Mouse (Mus musculus) heart, embryonic 12.5 days (tissue): ENCODE data around the gene Zc3h14. TPM values are rescaled to one million over a fixed set of nuclear protein-coding genes. Genes with fewer than 3 reads are reported as not detected.

ENCODE experiments used
- ATAC-seq: fragments of 200-750 bp; cut with Nextera tagmentation; 2 replicates; pipeline ENCODE4 v1.8.0; 2017; ENCODE audit warnings: moderate TSS enrichment, moderate library complexity; ENCODE audit not compliant: insufficient number of reproducible peaks, low FRiP score
- H3K27ac ChIP-seq: fragments of 300-500 bp; sonication (generic); 2 replicates; pipeline ENCODE4 v1.5.1; 2016; ENCODE audit warnings: mild to moderate bottlenecking, moderate library complexity; ENCODE audit not compliant: poor library complexity, severe bottlenecking
- H3K27me3 ChIP-seq: fragments of 300-500 bp; sonication (generic); replicated peaks from 2 replicates; pipeline ENCODE4 v1.6.1; 2016; ENCODE audit warnings: mild to moderate bottlenecking, moderate library complexity
- H3K36me3 ChIP-seq: fragments of 300-500 bp; sonication (generic); 2 replicates; pipeline ENCODE4 v1.6.1; 2016; ENCODE audit warnings: mild to moderate bottlenecking, moderate library complexity
- H3K4me1 ChIP-seq: fragments of 300-500 bp; sonication (generic); replicated peaks from 2 replicates; pipeline ENCODE4 v1.6.1; 2016; ENCODE audit warnings: mild to moderate bottlenecking
- H3K4me2 ChIP-seq: fragments of 300-500 bp; sonication (generic); 2 replicates; pipeline ENCODE4 v1.6.1; 2016; ENCODE audit warnings: mild to moderate bottlenecking, moderate library complexity
- H3K4me3 ChIP-seq: fragments of 300-500 bp; sonication (generic); 2 replicates; pipeline ENCODE4 v1.5.1; 2016; ENCODE audit warnings: mild to moderate bottlenecking
- H3K9ac ChIP-seq: fragments of 300-500 bp; sonication (generic); 2 replicates; pipeline ENCODE4 v1.6.1; 2016; ENCODE audit warnings: mild to moderate bottlenecking, moderate library complexity
- H3K9me3 ChIP-seq: fragments of 300-500 bp; sonication (generic); replicated peaks from 2 replicates; pipeline ENCODE4 v1.6.1; 2016; ENCODE audit warnings: mild to moderate bottlenecking, moderate library complexity
- WGBS: fragments of 180-500 bp; shearing (Covaris S2); methylation state at CpG from one replicate; pipeline ENCODE4 v1.1.7; 2016; 5-methylcytosine and 5-hydroxymethylcytosine counted together
- polyA plus RNA-seq: library from polyadenylated mRNA; unstranded; fragments of >200 nt; fragmentation: Nextera tagmentation; extraction: Ambion mirVana; gene quantifications from 2 replicates; pipeline ENCODE4 v1.2.1, GENCODE M21; 2016

The Zc3h14 gene
- polyA plus RNA-seq, 1 experiment from 2014 or later: 112 TPM

DNA sequence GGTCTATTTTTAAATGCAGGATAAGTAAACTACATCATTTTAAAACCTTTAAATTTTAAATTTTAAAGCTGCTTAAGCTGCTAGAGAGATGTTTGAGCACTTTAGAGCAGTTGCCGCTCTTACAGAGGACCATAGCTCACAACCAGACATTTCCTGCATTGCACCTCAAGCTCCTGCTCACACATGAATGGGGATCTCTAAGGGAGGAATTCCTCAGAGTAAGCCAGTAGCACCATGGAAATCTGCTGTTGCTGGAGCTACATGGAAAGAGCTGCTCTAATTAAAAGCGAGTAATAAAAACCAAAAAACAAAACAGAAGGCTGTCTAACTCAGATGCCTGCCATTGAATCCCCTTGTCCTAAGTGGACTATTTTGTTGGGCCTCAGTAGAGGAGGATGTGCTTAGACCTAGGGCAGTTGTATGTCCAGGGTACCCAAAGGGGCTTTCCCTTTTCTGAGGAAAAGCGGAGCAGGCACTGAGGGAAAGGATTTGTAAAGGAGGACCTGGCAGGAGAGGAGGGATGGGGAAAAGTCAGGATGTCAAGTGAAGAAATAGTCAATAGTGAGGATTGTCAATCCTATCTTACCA, 49.1 kb downstream of the Zc3h14 start:
- Histone ChIP-seq H3K4me1 (no peaks in the 10 kb centered on the region), H3K9ac (no peak overlapping the region), H3K36me3 (peaks cover 60% of the 10 kb centered on the region), H3K4me2 (no peak overlapping the region), H3K27ac (no peak overlapping the region), H3K27me3 (no peaks in the 10 kb centered on the region), H3K4me3 (no peak overlapping the region), H3K9me3 (no peaks in the 10 kb centered on the region)
- WGBS: 92% methylated on average over 3 of the region's 3 CpGs
- ATAC-seq: no peak

GRCm38 (mm10) chr12:98800334-98800733, 53.6 kb downstream of the Zc3h14 start:
- H3K27me3 ChIP-seq: no peaks in the 10 kb centered on the region
- H3K4me2 ChIP-seq: no peak overlapping the region
- H3K9me3 ChIP-seq: no peaks in the 10 kb centered on the region
- H3K4me3 ChIP-seq: no peak overlapping the region
- H3K27ac ChIP-seq: no peak overlapping the region
- peaks cover 28% of the 10 kb centered on the region for H3K36me3 ChIP-seq
- no peak for ATAC-seq
- 67% methylated on average over 5 of the region's 5 CpGs for WGBS
- peaks cover 7% of the 10 kb centered on the region; the same call in 1 of the 2 replicates for H3K4me1 ChIP-seq
- H3K9ac ChIP-seq: no peak overlapping the region

- H3K27me3 ChIP-seq: no peaks in the 10 kb centered on the region
- no peak overlapping the region for H3K9ac ChIP-seq
- no peaks in the 10 kb centered on the region for H3K9me3 ChIP-seq
- H3K36me3 ChIP-seq: peaks cover 20% of the 10 kb centered on the region
- no peak for ATAC-seq
- no peak overlapping the region for H3K4me3 ChIP-seq
- peaks cover 7% of the 10 kb centered on the region; the same call in 1 of the 2 replicates for H3K4me1 ChIP-seq
- H3K27ac ChIP-seq: no peak overlapping the region
- 65% methylated on average over 3 of the region's 3 CpGs for WGBS
- H3K4me2 ChIP-seq: no peak overlapping the region
Measured at GRCm38 (mm10) chr12:98802245-98802644, 55.5 kb downstream of the Zc3h14 start.

DNA sequence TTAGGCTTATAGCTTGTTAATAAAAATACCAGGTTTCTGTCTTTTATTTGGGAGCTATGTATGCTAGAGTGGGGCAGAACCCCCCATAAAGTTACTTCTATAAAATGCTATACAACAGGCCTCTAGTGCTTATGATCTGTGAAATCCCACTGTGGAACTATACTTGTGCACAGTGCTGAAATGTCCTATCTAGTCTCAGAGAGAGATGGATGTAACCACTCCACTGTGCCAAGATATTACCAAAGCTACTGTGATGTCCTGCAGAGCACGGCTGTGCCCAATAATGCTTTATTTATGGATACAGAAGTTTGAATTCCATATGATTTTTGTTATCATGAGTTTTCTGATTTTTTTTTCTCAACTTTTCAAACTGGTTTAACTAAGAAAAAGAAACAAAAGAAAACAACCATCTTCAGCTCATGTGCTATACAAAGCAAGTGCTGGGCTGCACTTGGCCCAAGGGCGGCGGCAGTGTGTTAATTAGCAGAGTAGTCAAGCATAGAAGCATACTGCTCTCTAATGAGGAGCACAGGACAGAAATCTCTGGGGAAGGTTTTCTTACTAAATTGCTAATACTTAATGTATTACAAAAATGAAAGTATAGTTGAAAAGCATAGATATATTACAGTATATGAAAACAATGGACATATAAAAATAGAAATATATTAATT, 57.4 kb downstream of the Zc3h14 start:
- peaks cover 7% of the 10 kb centered on the region; the same call in 1 of the 2 replicates for H3K4me1 ChIP-seq
- H3K9me3 ChIP-seq: no peaks in the 10 kb centered on the region
- H3K27me3 ChIP-seq: no peaks in the 10 kb centered on the region
- no peak overlapping the region for H3K27ac ChIP-seq
- peaks cover 20% of the 10 kb centered on the region; the same call in 1 of the 2 replicates for H3K36me3 ChIP-seq
- no peak overlapping the region for H3K4me2 ChIP-seq
- WGBS: 79% methylated on average over 3 of the region's 3 CpGs
- ATAC-seq: no peak
- no peak overlapping the region for H3K9ac ChIP-seq
- H3K4me3 ChIP-seq: no peak overlapping the region

DNA sequence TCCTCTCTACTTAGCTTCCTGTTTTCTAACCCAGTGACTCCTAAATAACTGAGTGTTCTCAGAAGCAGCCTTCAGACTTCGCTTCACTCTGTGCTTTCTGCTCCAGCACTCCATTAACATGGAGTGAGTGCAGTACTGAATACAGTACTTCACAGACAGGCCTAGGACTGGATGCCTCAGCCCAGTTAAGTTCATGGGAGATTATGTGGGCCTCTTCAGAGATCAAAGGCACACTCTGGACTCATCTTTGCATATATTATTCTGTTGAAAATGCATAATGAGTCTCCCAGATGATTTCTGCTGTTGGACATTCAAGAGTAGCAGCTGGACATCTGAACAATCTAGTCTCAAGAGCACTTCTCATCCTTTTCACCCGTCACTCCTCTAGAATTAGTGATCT, 74.0 kb downstream of the Zc3h14 start:
- H3K4me2 ChIP-seq: no peak overlapping the region
- no peaks in the 10 kb centered on the region for H3K4me1 ChIP-seq
- no peaks in the 10 kb centered on the region for H3K27me3 ChIP-seq
- no peak overlapping the region for H3K4me3 ChIP-seq
- no peak overlapping the region for H3K27ac ChIP-seq
- no peak for ATAC-seq
- no peak overlapping the region for H3K9ac ChIP-seq
- H3K36me3 ChIP-seq: peaks cover 10% of the 10 kb centered on the region
- 83% methylated on average over 2 of the region's 2 CpGs for WGBS
- no peaks in the 10 kb centered on the region for H3K9me3 ChIP-seq

GRCm38 (mm10) chr12:98831122-98831521, 84.4 kb downstream of the Zc3h14 start:
- Histone ChIP-seq H3K4me2 (no peak overlapping the region), H3K9ac (no peak overlapping the region), H3K36me3 (peaks cover 2% of the 10 kb centered on the region; the same call in 1 of the 2 replicates), H3K27me3 (no peaks in the 10 kb centered on the region), H3K4me1 (peaks cover 15% of the 10 kb centered on the region), H3K27ac (no peak overlapping the region), H3K9me3 (no peaks in the 10 kb centered on the region), H3K4me3 (no peak overlapping the region)
- no peak for ATAC-seq
- WGBS: 81% methylated on average over 7 of the region's 7 CpGs

DNA sequence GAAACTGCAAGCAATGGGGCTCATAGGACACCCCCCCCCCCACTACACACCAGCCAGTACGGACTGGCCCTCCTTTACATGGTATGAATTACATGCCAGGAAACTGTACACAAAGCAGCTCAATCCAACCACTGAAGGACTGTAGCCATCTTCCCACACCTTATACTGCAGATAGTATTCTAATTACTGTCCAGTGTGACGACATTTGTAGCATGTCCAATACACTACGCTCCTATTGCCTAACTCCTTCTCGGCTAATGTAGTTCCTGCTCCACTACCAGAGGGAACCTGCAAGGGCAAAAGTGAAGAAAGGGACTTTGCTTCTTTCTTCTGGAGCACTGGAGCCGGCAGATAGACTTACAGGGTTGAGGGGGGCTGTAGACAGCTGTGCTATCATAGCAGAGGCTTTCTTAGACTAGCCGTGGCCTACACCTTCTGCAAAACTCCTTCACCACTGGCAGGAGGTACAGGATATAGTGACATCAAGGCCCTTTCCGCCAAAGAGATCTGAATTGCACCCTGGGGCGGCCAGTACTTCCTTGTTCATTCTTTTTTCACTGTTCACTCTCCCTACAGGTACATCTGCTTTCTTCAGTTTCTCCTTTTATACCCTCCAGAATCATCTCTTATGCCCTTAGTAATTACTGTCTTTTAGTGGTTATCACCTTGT, 86.3 kb downstream of the Zc3h14 start:
- no peaks in the 10 kb centered on the region for H3K36me3 ChIP-seq
- WGBS: 84% methylated on average over 8 of the region's 8 CpGs
- ATAC-seq: no peak

GRCm38 (mm10) chr12:98833901-98834300, 87.1 kb downstream of the Zc3h14 start:
- Histone ChIP-seq H3K4me3 (no peak overlapping the region), H3K4me2 (no peak overlapping the region), H3K4me1 (peaks cover 15% of the 10 kb centered on the region), H3K9me3 (no peaks in the 10 kb centered on the region), H3K36me3 (no peaks in the 10 kb centered on the region), H3K9ac (no peak overlapping the region), H3K27me3 (no peaks in the 10 kb centered on the region), H3K27ac (no peak overlapping the region)
- no peak for ATAC-seq
- WGBS: 83% methylated on average over 1 of the region's 1 CpGs

More for the DNA sequence above, 86.3 kb downstream of the Zc3h14 start:
- Histone ChIP-seq H3K4me3 (no peak overlapping the region), H3K4me2 (no peak overlapping the region), H3K27ac (no peak overlapping the region), H3K27me3 (no peaks in the 10 kb centered on the region), H3K9ac (no peak overlapping the region), H3K4me1 (peaks cover 15% of the 10 kb centered on the region), H3K9me3 (no peaks in the 10 kb centered on the region)

GRCm38 (mm10) chr12:98834879-98835278, 88.1 kb downstream of the Zc3h14 start:
- ATAC-seq: no peak
- no peak overlapping the region for H3K27ac ChIP-seq
- no peaks in the 10 kb centered on the region for H3K36me3 ChIP-seq
- H3K9ac ChIP-seq: no peak overlapping the region
- H3K27me3 ChIP-seq: no peaks in the 10 kb centered on the region
- WGBS: 59% methylated on average over 2 of the region's 2 CpGs
- no peak overlapping the region for H3K4me2 ChIP-seq
- peaks cover 15% of the 10 kb centered on the region for H3K4me1 ChIP-seq
- H3K9me3 ChIP-seq: no peaks in the 10 kb centered on the region
- no peak overlapping the region for H3K4me3 ChIP-seq

GRCm38 (mm10) chr12:98835466-98835865, 88.7 kb downstream of the Zc3h14 start:
- Histone ChIP-seq H3K9me3 (no peaks in the 10 kb centered on the region), H3K27me3 (no peaks in the 10 kb centered on the region), H3K36me3 (no peaks in the 10 kb centered on the region), H3K9ac (no peak overlapping the region), H3K27ac (no peak overlapping the region), H3K4me1 (peaks cover 15% of the 10 kb centered on the region), H3K4me3 (no peak overlapping the region), H3K4me2 (no peak overlapping the region)
- no peak for ATAC-seq
- 77% methylated on average over 2 of the region's 2 CpGs for WGBS
